Mouse (Mus musculus) c-Kit-positive CD71-negative TER-119-negative erythroid progenitor cells, embryonic 14.5 days (primary cell): Measurements from ENCODE around the gene Lrig1.

ENCODE experiments used
- DNase-seq: peaks from one replicate; pipeline ENCODE4 v3.0.0-alpha.2; 2013; ENCODE audit warnings: low read depth

Gene Lrig1

GRCm38 (mm10) chr6:94700067-94700491 lies at the start of gene Lrig1:
Gene Lrig1 (minus strand): TSS chr6:94700158.
- DNase-seq, result peak; percentile 94

GRCm38 (mm10) chr6:94749626-94750025 lies 49.7 kb upstream of the Lrig1 start:
- DNase-seq, result no peak

GRCm38 (mm10) chr6:94748361-94748760 lies 48.4 kb upstream of the Lrig1 start:
- DNase-seq, result no peak

GRCm38 (mm10) chr6:94740117-94740729 lies 40.3 kb upstream of the Lrig1 start:
- no peak for DNase-seq

- no peak for DNase-seq
Measured at GRCm38 (mm10) chr6:94738647-94739046, 38.7 kb upstream of the Lrig1 start.

- no peak for DNase-seq
Measured at GRCm38 (mm10) chr6:94733878-94734277, 33.9 kb upstream of the Lrig1 start.

- no peak for DNase-seq
Measured at GRCm38 (mm10) chr6:94729847-94730246, 29.9 kb upstream of the Lrig1 start.

GRCm38 (mm10) chr6:94729132-94729531 lies 29.2 kb upstream of the Lrig1 start:
- DNase-seq, result no peak

- DNase-seq, result no peak
Measured at GRCm38 (mm10) chr6:94724612-94725011, 24.7 kb upstream of the Lrig1 start.

GRCm38 (mm10) chr6:94718607-94719346 lies 18.8 kb upstream of the Lrig1 start:
- no peak for DNase-seq

GRCm38 (mm10) chr6:94717705-94718489 lies 17.9 kb upstream of the Lrig1 start:
- DNase-seq, result no peak

GRCm38 (mm10) chr6:94715645-94715940 lies 15.6 kb upstream of the Lrig1 start:
- DNase-seq, result no peak

GRCm38 (mm10) chr6:94714815-94715644 lies 15.1 kb upstream of the Lrig1 start:
- DNase-seq, result no peak

GRCm38 (mm10) chr6:94709832-94710231 lies 9.9 kb upstream of the Lrig1 start:
- DNase-seq, result no peak

- no peak for DNase-seq
Measured at GRCm38 (mm10) chr6:94709150-94709549, 9.2 kb upstream of the Lrig1 start.

GRCm38 (mm10) chr6:94707254-94707653 lies 7.3 kb upstream of the Lrig1 start:
- DNase-seq, result no peak

- no peak for DNase-seq
Measured at GRCm38 (mm10) chr6:94705931-94706330, 6.0 kb upstream of the Lrig1 start.

- no peak for DNase-seq
Measured at GRCm38 (mm10) chr6:94702993-94703392, 3.0 kb upstream of the Lrig1 start.

GRCm38 (mm10) chr6:94701071-94701470 lies 1.1 kb upstream of the Lrig1 start:
- DNase-seq, result no peak

GRCm38 (mm10) chr6:94700612-94701011 lies 654 bp upstream of the Lrig1 start:
- DNase-seq, result peak; percentile 18

- no peak for DNase-seq
Measured at GRCm38 (mm10) chr6:94699173-94699987, 578 bp downstream of the Lrig1 start.
